Mouse (Mus musculus): ENCODE data around the gene Slc6a17. TPM values are rescaled to one million over a fixed set of nuclear protein-coding genes. Genes with fewer than 3 reads are reported as not detected.

Slc6a17 gene
- 1.9 and 3.5 TPM in 2 replicates for polyA plus RNA-seq (2014; fragmentation: Nextera tagmentation; extraction: Ambion mirVana)

- DNase-seq (ENCODE audit: low spot score) (peak; percentile 80), ATAC-seq (ENCODE audit: low FRiP score) (peak; percentile 83)
- H3K9me3 ChIP-seq (ENCODE audit: control insufficient read depth, low read length): no peaks in the 10 kb centered on the region
- 0% methylated on average over 66 of the region's 68 CpGs for WGBS
- H3K4me2 ChIP-seq (replicated peaks; ENCODE audit: low read depth, low read length): peak within 1 kb of the TSS; percentile 98
- peak within 1 kb of the TSS; percentile 58; the same call in 1 of the 2 replicates for H3K9ac ChIP-seq (ENCODE audit: low read depth, low read length)
- H3K36me3 ChIP-seq (ENCODE audit: control insufficient read depth, insufficient read depth, low read length): no peaks in the 10 kb centered on the region
- H3K27me3 ChIP-seq (ENCODE audit: control insufficient read depth, insufficient read depth, low read length): peaks cover 48% of the 10 kb centered on the region
- H3K27ac ChIP-seq (ENCODE audit: low read depth, low read length): peak within 1 kb of the TSS; percentile 60; the same call in 1 of the 2 replicates
- peaks cover 6% of the 10 kb centered on the region for H3K4me1 ChIP-seq (replicated peaks; ENCODE audit: control insufficient read depth, insufficient read depth, low read length)
- H3K4me3 ChIP-seq (ENCODE audit: low read depth, low read length): peak within 1 kb of the TSS; percentile 48
These were observed at the start of gene Slc6a17 for GRCm38 (mm10) chr3:107517631-107518108. Gene Slc6a17 (minus strand): TSS chr3:107518018.

GRCm38 (mm10) chr3:107565331-107565730 is 47.5 kb upstream of the Slc6a17 start:
- Histone ChIP-seq H3K27ac (ENCODE audit: low read depth, low read length) (no peak overlapping the region), H3K4me1 (replicated peaks; ENCODE audit: control insufficient read depth, insufficient read depth, low read length) (0 out of 2 replicates have a peak, but pooled peaks cover 2% of the 10 kb centered on the region), H3K9ac (ENCODE audit: low read depth, low read length) (no peak overlapping the region), H3K4me3 (ENCODE audit: low read depth, low read length) (no peak overlapping the region), H3K27me3 (ENCODE audit: control insufficient read depth, insufficient read depth, low read length) (no peaks in the 10 kb centered on the region), H3K36me3 (ENCODE audit: control insufficient read depth, insufficient read depth, low read length) (no peaks in the 10 kb centered on the region), H3K4me2 (replicated peaks; ENCODE audit: low read depth, low read length) (no peak overlapping the region), H3K9me3 (ENCODE audit: control insufficient read depth, low read length) (no peaks in the 10 kb centered on the region)
- 42% methylated on average over 3 of the region's 3 CpGs for WGBS
- ATAC-seq (ENCODE audit: low FRiP score) (no peak), DNase-seq (ENCODE audit: low spot score) (no peak)

- H3K4me3 ChIP-seq (ENCODE audit: low read depth, low read length): no peak overlapping the region
- H3K4me2 ChIP-seq (replicated peaks; ENCODE audit: low read depth, low read length): no peak overlapping the region
- H3K27ac ChIP-seq (ENCODE audit: low read depth, low read length): no peak overlapping the region
- WGBS: 31% methylated on average over 4 of the region's 4 CpGs
- H3K4me1 ChIP-seq (replicated peaks; ENCODE audit: control insufficient read depth, insufficient read depth, low read length): 0 out of 2 replicates have a peak, but pooled peaks cover 2% of the 10 kb centered on the region
- no peaks in the 10 kb centered on the region for H3K36me3 ChIP-seq (ENCODE audit: control insufficient read depth, insufficient read depth, low read length)
- DNase-seq (ENCODE audit: low spot score) (no peak), ATAC-seq (ENCODE audit: low FRiP score) (no peak)
- no peak overlapping the region for H3K9ac ChIP-seq (ENCODE audit: low read depth, low read length)
- no peaks in the 10 kb centered on the region for H3K27me3 ChIP-seq (ENCODE audit: control insufficient read depth, insufficient read depth, low read length)
- no peaks in the 10 kb centered on the region for H3K9me3 ChIP-seq (ENCODE audit: control insufficient read depth, low read length)
These were observed 46.1 kb upstream of the Slc6a17 start for GRCm38 (mm10) chr3:107563880-107564279.

GRCm38 (mm10) chr3:107562591-107562990 is 44.8 kb upstream of the Slc6a17 start:
- no peak overlapping the region for H3K27ac ChIP-seq (ENCODE audit: low read depth, low read length)
- ATAC-seq (ENCODE audit: low FRiP score) (no peak), DNase-seq (ENCODE audit: low spot score) (no peak)
- H3K4me1 ChIP-seq (replicated peaks; ENCODE audit: control insufficient read depth, insufficient read depth, low read length): 0 out of 2 replicates have a peak, but pooled peaks cover 2% of the 10 kb centered on the region
- no peak overlapping the region for H3K9ac ChIP-seq (ENCODE audit: low read depth, low read length)
- H3K9me3 ChIP-seq (ENCODE audit: control insufficient read depth, low read length): no peaks in the 10 kb centered on the region
- H3K27me3 ChIP-seq (ENCODE audit: control insufficient read depth, insufficient read depth, low read length): no peaks in the 10 kb centered on the region
- WGBS: 87% methylated on average over 4 of the region's 4 CpGs
- no peaks in the 10 kb centered on the region for H3K36me3 ChIP-seq (ENCODE audit: control insufficient read depth, insufficient read depth, low read length)
- no peak overlapping the region for H3K4me2 ChIP-seq (replicated peaks; ENCODE audit: low read depth, low read length)
- no peak overlapping the region for H3K4me3 ChIP-seq (ENCODE audit: low read depth, low read length)

- 0 out of 2 replicates have a peak, but pooled peaks cover 2% of the 10 kb centered on the region for H3K4me1 ChIP-seq (replicated peaks; ENCODE audit: control insufficient read depth, insufficient read depth, low read length)
- H3K36me3 ChIP-seq (ENCODE audit: control insufficient read depth, insufficient read depth, low read length): no peaks in the 10 kb centered on the region
- DNase-seq (ENCODE audit: low spot score) (no peak), ATAC-seq (ENCODE audit: low FRiP score) (no peak)
- no peaks in the 10 kb centered on the region for H3K27me3 ChIP-seq (ENCODE audit: control insufficient read depth, insufficient read depth, low read length)
- no peak overlapping the region for H3K27ac ChIP-seq (ENCODE audit: low read depth, low read length)
- no peak overlapping the region for H3K9ac ChIP-seq (ENCODE audit: low read depth, low read length)
- no peak overlapping the region for H3K4me3 ChIP-seq (ENCODE audit: low read depth, low read length)
- no peaks in the 10 kb centered on the region for H3K9me3 ChIP-seq (ENCODE audit: control insufficient read depth, low read length)
- no peak overlapping the region for H3K4me2 ChIP-seq (replicated peaks; ENCODE audit: low read depth, low read length)
- WGBS: 84% methylated on average over 2 of the region's 2 CpGs
These were observed 44.3 kb upstream of the Slc6a17 start for GRCm38 (mm10) chr3:107562104-107562503.

GRCm38 (mm10) chr3:107559183-107559582 is 41.4 kb upstream of the Slc6a17 start:
- Histone ChIP-seq H3K9ac (ENCODE audit: low read depth, low read length) (no peak overlapping the region), H3K27ac (ENCODE audit: low read depth, low read length) (no peak overlapping the region), H3K9me3 (ENCODE audit: control insufficient read depth, low read length) (no peaks in the 10 kb centered on the region), H3K4me2 (replicated peaks; ENCODE audit: low read depth, low read length) (no peak overlapping the region), H3K27me3 (ENCODE audit: control insufficient read depth, insufficient read depth, low read length) (0 out of 2 replicates have a peak, but pooled peaks cover 2% of the 10 kb centered on the region), H3K4me3 (ENCODE audit: low read depth, low read length) (no peak overlapping the region), H3K36me3 (ENCODE audit: control insufficient read depth, insufficient read depth, low read length) (no peaks in the 10 kb centered on the region), H3K4me1 (replicated peaks; ENCODE audit: control insufficient read depth, insufficient read depth, low read length) (no peaks in the 10 kb centered on the region)
- WGBS: 13% methylated on average over 3 of the region's 3 CpGs
- DNase-seq (ENCODE audit: low spot score) (peak; percentile 75), ATAC-seq (ENCODE audit: low FRiP score) (peak; percentile 59)

- DNase-seq (ENCODE audit: low spot score) (no peak), ATAC-seq (ENCODE audit: low FRiP score) (no peak)
These were observed 40.9 kb upstream of the Slc6a17 start for GRCm38 (mm10) chr3:107558740-107559139.

GRCm38 (mm10) chr3:107554842-107555241 is 37.0 kb upstream of the Slc6a17 start, which contains the start of gene Ubl4b:
Gene Ubl4b (minus strand): TSS chr3:107555073.
- no peak for DNase-seq (ENCODE audit: low spot score)
- no peaks in the 10 kb centered on the region for H3K36me3 ChIP-seq (ENCODE audit: control insufficient read depth, insufficient read depth, low read length)
- H3K4me1 ChIP-seq (replicated peaks; ENCODE audit: control insufficient read depth, insufficient read depth, low read length): no peaks in the 10 kb centered on the region
- H3K27ac ChIP-seq (ENCODE audit: low read depth, low read length): no peak within 1 kb of the TSS
- ATAC-seq (ENCODE audit: low FRiP score): no peak
- no peak within 1 kb of the TSS for H3K4me3 ChIP-seq (ENCODE audit: low read depth, low read length)
- no peak within 1 kb of the TSS for H3K4me2 ChIP-seq (replicated peaks; ENCODE audit: low read depth, low read length)
- no peak within 1 kb of the TSS for H3K9ac ChIP-seq (ENCODE audit: low read depth, low read length)
- no peaks in the 10 kb centered on the region for H3K9me3 ChIP-seq (ENCODE audit: control insufficient read depth, low read length)
- H3K27me3 ChIP-seq (ENCODE audit: control insufficient read depth, insufficient read depth, low read length): 0 out of 2 replicates have a peak, but pooled peaks cover 2% of the 10 kb centered on the region
- WGBS: 91% methylated on average over 2 of the region's 2 CpGs

More at GRCm38 (mm10) chr3:107558740-107559139, 40.9 kb upstream of the Slc6a17 start:
- H3K27ac ChIP-seq (ENCODE audit: low read depth, low read length): no peak overlapping the region
- H3K36me3 ChIP-seq (ENCODE audit: control insufficient read depth, insufficient read depth, low read length): no peaks in the 10 kb centered on the region
- no peaks in the 10 kb centered on the region for H3K4me1 ChIP-seq (replicated peaks; ENCODE audit: control insufficient read depth, insufficient read depth, low read length)
- no peak overlapping the region for H3K9ac ChIP-seq (ENCODE audit: low read depth, low read length)
- H3K4me3 ChIP-seq (ENCODE audit: low read depth, low read length): no peak overlapping the region
- 40% methylated on average over 3 of the region's 3 CpGs for WGBS
- 0 out of 2 replicates have a peak, but pooled peaks cover 2% of the 10 kb centered on the region for H3K27me3 ChIP-seq (ENCODE audit: control insufficient read depth, insufficient read depth, low read length)
- no peak overlapping the region for H3K4me2 ChIP-seq (replicated peaks; ENCODE audit: low read depth, low read length)
- no peaks in the 10 kb centered on the region for H3K9me3 ChIP-seq (ENCODE audit: control insufficient read depth, low read length)

GRCm38 (mm10) chr3:107550409-107551049 is 32.7 kb upstream of the Slc6a17 start:
- H3K4me2 ChIP-seq (replicated peaks; ENCODE audit: low read depth, low read length): no peak overlapping the region
- peak; percentile 82 for DNase-seq (ENCODE audit: low spot score)
- no peaks in the 10 kb centered on the region for H3K27me3 ChIP-seq (ENCODE audit: control insufficient read depth, insufficient read depth, low read length)
- H3K36me3 ChIP-seq (ENCODE audit: control insufficient read depth, insufficient read depth, low read length): no peaks in the 10 kb centered on the region
- 69% methylated on average over 17 of the region's 17 CpGs for WGBS
- no peak overlapping the region for H3K9ac ChIP-seq (ENCODE audit: low read depth, low read length)
- no peaks in the 10 kb centered on the region for H3K9me3 ChIP-seq (ENCODE audit: control insufficient read depth, low read length)
- no peak overlapping the region for H3K4me3 ChIP-seq (ENCODE audit: low read depth, low read length)
- H3K27ac ChIP-seq (ENCODE audit: low read depth, low read length): no peak overlapping the region
- ATAC-seq (ENCODE audit: low FRiP score): peak; percentile 51
- 0 out of 2 replicates have a peak, but pooled peaks cover 2% of the 10 kb centered on the region for H3K4me1 ChIP-seq (replicated peaks; ENCODE audit: control insufficient read depth, insufficient read depth, low read length)
